16 mouse cellular contexts compared by ENCODE assay signal in genomic region chr12:110206812-110207211, GRCm38 (mm10).
DNase-seq lines count a peak whose midpoint lies in the region; ATAC-seq lines count a peak whose summit lies in the region.
"Had no signal": no experiment of that assay in that cellular context is flagged by ENCODE, and none has a peak within 500 bp of the region (broad histone marks: within the 10 kb centered on the region; RNA-seq: fewer than 3 reads in every experiment).

No protein-coding gene starts in this region.

- 31% methylated on average over 6 of the region's 6 CpGs for whole genome bisulfite sequencing in liver, embryonic 16.5 days (ENCODE audit: insufficient replicate concordance)

- ATAC-seq in liver, embryonic 16.5 days (ENCODE audit: low read depth): 0 out of 2 replicates have a peak, but pooled peaks have one; percentile 27
- ATAC-seq: activated CD4-positive, CD25-positive, alpha-beta regulatory T cell, adult 4 months; forebrain, embryonic 14.5 days had no signal

- H3K27me3 ChIP-seq in liver, embryonic 16.5 days (ENCODE audit: control insufficient read depth, insufficient read depth, low read depth, low read length): no peaks in the 10 kb centered on the region

- no peak overlapping the region for H3K4me3 ChIP-seq in liver, embryonic 16.5 days (ENCODE audit: low read depth, low read length)

- intact Hi-C loops in heart, postnatal 25 days (cut with DNase I): no loop called here
- intact Hi-C loops in left cerebral cortex, postnatal 10 days (cut with DNase I): no loop called here

- peaks cover 7% of the 10 kb centered on the region for H3K4me1 ChIP-seq in liver, embryonic 16.5 days (ENCODE audit: control insufficient read depth, low read depth, low read length)

- no peaks in the 10 kb centered on the region for H3K9me3 ChIP-seq in liver, embryonic 16.5 days (replicated peaks; ENCODE audit: control insufficient read depth, low read length)

- DNase-seq in heart, adult 18-20 months: peak; percentile 43 to 70
- DNase-seq in heart, postnatal 25 days (ENCODE audit: low spot score): no peak
- DNase-seq in liver: no peak
- DNase-seq in embryo, embryonic 11 days: peak; percentile 24
- peak; percentile 37 for DNase-seq in lung, postnatal 36 days
- DNase-seq in left cerebral cortex, adult 9 months (ENCODE audit: low spot score in 2 of 2): no peak
- no peak for DNase-seq in left cerebral cortex, postnatal 10 days (ENCODE audit: extremely low spot score in 1 of 2, low spot score in 2 of 2)
- DNase-seq: cerebellum, adult 11-12 months; heart, postnatal 4 days; lung, embryonic 14.5 days; right cerebral cortex, adult 18-20 months; thymus, adult 2 months had no signal

- no peaks in the 10 kb centered on the region for H3K36me3 ChIP-seq in liver, embryonic 16.5 days (ENCODE audit: control insufficient read depth, insufficient read depth)
- H3K36me3 ChIP-seq: G1E had no signal

- no peak overlapping the region for H3K9ac ChIP-seq in liver, embryonic 16.5 days (ENCODE audit: low read depth, low read length)
- H3K9ac ChIP-seq: lung, embryonic 14.5 days had no signal

- H3K4me2 ChIP-seq in liver, embryonic 16.5 days (ENCODE audit: low read depth, low read length): 0 out of 2 replicates have a peak overlapping the region, but pooled peaks have one; percentile 2
- H3K4me2 ChIP-seq: lung, embryonic 14.5 days had no signal

- no peak overlapping the region; the same call in 1 of the 2 replicates for H3K27ac ChIP-seq in liver, embryonic 16.5 days (ENCODE audit: low read length)

Comparison
In these comparisons a context has a peak if more than half of its experiments do, and no peak if none do; other contexts are left out.
1. DNase-seq: peak in heart, adult 18-20 months (2 of 2), embryo, embryonic 11 days (single experiment) and lung, postnatal 36 days (single experiment); none in heart, postnatal 25 days (single experiment), liver (single experiment), left cerebral cortex, adult 9 months (0 of 2) and left cerebral cortex, postnatal 10 days (0 of 2).